Mouse (Mus musculus) liver, postnatal 0 days (tissue): ENCODE results near the gene Ppip5k2.

Source experiments
- CTCF ChIP-seq: sonication (generic); IDR thresholded peaks from 2 replicates; pipeline ENCODE4 v1.5.1; 2016; ENCODE audit warnings: antibody characterized with exemption, low read depth
- EP300 ChIP-seq: IDR thresholded peaks from 2 replicates; pipeline ENCODE4 v1.6.1; 2016; ENCODE audit warnings: antibody characterized with exemption, low read depth, mild to moderate bottlenecking

- no peak for TF ChIP-seq CTCF
- no peak for TF ChIP-seq EP300
These were observed 18.3 kb upstream of the Ppip5k2 start for GRCm38 (mm10) chr1:97788490-97788889.
